Mouse (Mus musculus): Measurements from ENCODE around the gene Sept7. TPM values are rescaled to one million over a fixed set of nuclear protein-coding genes. Genes with fewer than 3 reads are reported as not detected.
"Not testable (repeated sequence)": the region's sequence is repeated elsewhere in the genome, so short reads cannot be mapped to it uniquely, and the experiment has no call there.

Gene Sept7
- polyA plus RNA-seq, 1 experiment from 2014 or later, result 318 TPM

DNA sequence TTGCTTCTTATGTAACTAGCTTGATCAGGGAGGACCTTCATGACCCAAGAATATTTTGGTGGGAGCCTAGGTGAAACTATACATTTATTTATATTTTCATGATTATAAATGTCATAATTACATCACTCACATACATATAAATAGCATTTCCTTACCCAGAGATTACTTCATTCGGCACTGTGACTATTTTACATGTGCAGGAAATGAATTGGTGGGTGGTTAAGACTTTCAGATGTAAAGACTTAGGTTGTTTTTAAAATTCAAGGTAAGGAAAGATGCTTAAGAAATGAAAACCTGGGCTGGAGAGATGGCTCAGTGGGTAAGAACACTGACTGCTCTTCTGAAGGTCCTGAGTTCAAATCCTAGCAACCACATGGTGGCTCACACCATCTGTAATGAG is 9.8 kb downstream of the Sept7 start:
- Histone ChIP-seq H3K9me3 (replicated peaks) (no peaks in the 10 kb centered on the region), H3K4me1 (peaks cover 6% of the 10 kb centered on the region; the same call in 1 of the 2 replicates), H3K36me3 (peaks cover 13% of the 10 kb centered on the region), H3K9ac (no peak overlapping the region), H3K4me3 (replicated peaks) (no peak overlapping the region), H3K27ac (no peak overlapping the region), H3K27me3 (no peaks in the 10 kb centered on the region), H3K4me2 (no peak overlapping the region)
- WGBS, result 78% methylated on average over 1 of the region's 1 CpGs
- ATAC-seq (replicated peaks; ENCODE audit: low FRiP score), result no peak

GRCm38 (mm10) chr9:25265795-25266194 is 13.6 kb downstream of the Sept7 start:
- H3K27me3 ChIP-seq, result no peaks in the 10 kb centered on the region
- 92% methylated on average over 4 of the region's 4 CpGs for WGBS
- H3K9ac ChIP-seq, result no peak overlapping the region
- peaks cover 6% of the 10 kb centered on the region; the same call in 1 of the 2 replicates for H3K4me1 ChIP-seq
- no peaks in the 10 kb centered on the region for H3K9me3 ChIP-seq (replicated peaks)
- H3K27ac ChIP-seq, result no peak overlapping the region
- no peak overlapping the region for H3K4me2 ChIP-seq
- H3K4me3 ChIP-seq (replicated peaks), result no peak overlapping the region
- peaks cover 28% of the 10 kb centered on the region for H3K36me3 ChIP-seq
- ATAC-seq (replicated peaks; ENCODE audit: low FRiP score), result no peak

DNA sequence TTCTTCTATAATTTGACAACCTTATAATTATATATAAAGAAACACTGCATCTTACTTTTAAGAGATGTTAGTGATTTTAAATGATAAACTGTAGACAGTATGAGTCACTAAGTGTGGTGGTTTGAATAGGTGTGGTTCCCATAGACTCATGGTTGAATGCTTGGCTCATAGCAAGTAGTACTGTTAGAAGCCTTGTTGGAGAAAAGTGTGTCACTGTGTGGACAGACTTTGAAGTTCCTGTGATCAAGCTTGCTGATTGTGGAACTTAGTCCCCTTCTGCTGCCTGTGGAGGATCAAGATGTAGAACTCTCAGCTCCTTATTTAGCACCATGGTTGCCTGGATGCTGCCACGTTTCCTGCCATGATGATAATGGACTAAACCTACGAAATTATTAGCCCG is 14.9 kb downstream of the Sept7 start:
- no peak overlapping the region for H3K4me3 ChIP-seq (replicated peaks)
- H3K4me2 ChIP-seq, result no peak overlapping the region
- ATAC-seq (replicated peaks; ENCODE audit: low FRiP score), result no peak
- H3K9ac ChIP-seq, result no peak overlapping the region
- peaks cover 33% of the 10 kb centered on the region for H3K36me3 ChIP-seq
- H3K9me3 ChIP-seq (replicated peaks), result no peaks in the 10 kb centered on the region
- H3K27ac ChIP-seq, result no peak overlapping the region
- H3K4me1 ChIP-seq, result peaks cover 6% of the 10 kb centered on the region; the same call in 1 of the 2 replicates
- WGBS, result 97% methylated on average over 3 of the region's 3 CpGs
- no peaks in the 10 kb centered on the region for H3K27me3 ChIP-seq

GRCm38 (mm10) chr9:25267574-25267973 is 15.3 kb downstream of the Sept7 start:
- Histone ChIP-seq H3K27ac (no peak overlapping the region), H3K4me1 (peaks cover 3% of the 10 kb centered on the region; the same call in 1 of the 2 replicates), H3K27me3 (no peaks in the 10 kb centered on the region), H3K4me2 (no peak overlapping the region), H3K36me3 (peaks cover 34% of the 10 kb centered on the region), H3K9me3 (replicated peaks) (no peaks in the 10 kb centered on the region), H3K4me3 (replicated peaks) (no peak overlapping the region), H3K9ac (no peak overlapping the region)
- WGBS, result 78% methylated on average over 2 of the region's 2 CpGs
- no peak for ATAC-seq (replicated peaks; ENCODE audit: low FRiP score)

DNA sequence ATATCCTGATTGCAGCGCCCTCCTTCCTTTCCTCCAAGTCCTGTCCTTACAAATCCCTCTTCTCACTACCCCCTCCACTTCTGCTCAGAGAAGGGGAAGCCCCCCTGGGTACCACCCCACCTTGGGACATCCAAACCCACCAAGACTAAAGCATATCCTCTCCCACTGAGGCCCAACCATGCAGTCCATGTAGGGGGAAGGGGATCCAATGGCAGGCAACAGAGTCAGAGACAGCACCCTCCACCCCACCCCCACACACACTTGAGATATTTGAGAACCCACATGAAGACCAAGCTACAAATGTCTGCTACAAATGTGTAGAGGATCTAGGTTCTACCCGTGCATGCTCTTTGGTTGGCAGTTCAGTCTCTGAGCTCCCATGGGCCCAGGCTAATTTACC is 19.7 kb downstream of the Sept7 start:
- no peaks in the 10 kb centered on the region for H3K4me1 ChIP-seq
- peaks cover 34% of the 10 kb centered on the region for H3K36me3 ChIP-seq
- 98% methylated on average over 2 of the region's 2 CpGs for WGBS
- H3K9ac ChIP-seq, result no peak overlapping the region
- H3K27me3 ChIP-seq, result no peaks in the 10 kb centered on the region
- no peaks in the 10 kb centered on the region for H3K9me3 ChIP-seq (replicated peaks)
- H3K4me3 ChIP-seq (replicated peaks), result no peak overlapping the region
- no peak overlapping the region for H3K4me2 ChIP-seq
- H3K27ac ChIP-seq, result no peak overlapping the region
- no peak for ATAC-seq (replicated peaks; ENCODE audit: low FRiP score)

DNA sequence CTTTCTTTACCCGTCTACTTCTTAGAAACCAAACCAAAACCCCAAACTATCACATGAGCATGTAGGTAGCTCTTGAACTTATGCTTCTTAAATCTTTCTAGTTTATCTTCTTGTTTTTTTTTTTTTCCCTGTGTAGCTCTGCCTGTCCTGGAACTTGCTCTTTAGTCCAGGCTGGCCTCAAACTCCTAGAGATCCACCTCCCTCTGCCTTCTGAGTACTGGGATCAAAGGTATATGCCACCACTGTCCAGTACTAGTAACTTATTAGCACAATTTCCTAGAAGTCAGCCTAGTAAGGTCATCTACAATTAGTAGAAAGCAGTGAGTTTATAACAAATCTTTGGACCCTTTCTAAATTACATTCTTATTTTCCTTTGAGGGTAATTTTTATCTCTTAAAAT is 37.6 kb downstream of the Sept7 start:
- ATAC-seq (replicated peaks; ENCODE audit: low FRiP score), result no peak
- H3K4me1 ChIP-seq, result no peaks in the 10 kb centered on the region
- H3K9ac ChIP-seq, result no peak overlapping the region
- no peak overlapping the region for H3K4me3 ChIP-seq (replicated peaks)
- whole genome bisulfite sequencing, result 83% methylated on average over 1 of the region's 1 CpGs
- no peak overlapping the region for H3K27ac ChIP-seq
- H3K9me3 ChIP-seq (replicated peaks), result no peaks in the 10 kb centered on the region
- H3K4me2 ChIP-seq, result no peak overlapping the region
- H3K36me3 ChIP-seq, result peaks cover 50% of the 10 kb centered on the region
- H3K27me3 ChIP-seq, result no peaks in the 10 kb centered on the region

- peak; percentile 58 for ATAC-seq (replicated peaks; ENCODE audit: low FRiP score)
- Histone ChIP-seq H3K27ac (no peak overlapping the region), H3K4me2 (no peak overlapping the region), H3K4me1 (no peaks in the 10 kb centered on the region), H3K9ac (no peak overlapping the region), H3K36me3 (peaks cover 55% of the 10 kb centered on the region), H3K9me3 (replicated peaks) (no peaks in the 10 kb centered on the region), H3K4me3 (replicated peaks) (no peak overlapping the region), H3K27me3 (no peaks in the 10 kb centered on the region)
- WGBS, result 90% methylated on average over 1 of the region's 1 CpGs
Observed at GRCm38 (mm10) chr9:25309505-25310182, 57.4 kb downstream of the Sept7 start.

- 80% methylated on average over 4 of the region's 4 CpGs for WGBS
- ATAC-seq (replicated peaks; ENCODE audit: low FRiP score), result no peak
- H3K27ac ChIP-seq, result no peak overlapping the region
Observed at GRCm38 (mm10) chr9:25314304-25314703, 62.1 kb downstream of the Sept7 start.

DNA sequence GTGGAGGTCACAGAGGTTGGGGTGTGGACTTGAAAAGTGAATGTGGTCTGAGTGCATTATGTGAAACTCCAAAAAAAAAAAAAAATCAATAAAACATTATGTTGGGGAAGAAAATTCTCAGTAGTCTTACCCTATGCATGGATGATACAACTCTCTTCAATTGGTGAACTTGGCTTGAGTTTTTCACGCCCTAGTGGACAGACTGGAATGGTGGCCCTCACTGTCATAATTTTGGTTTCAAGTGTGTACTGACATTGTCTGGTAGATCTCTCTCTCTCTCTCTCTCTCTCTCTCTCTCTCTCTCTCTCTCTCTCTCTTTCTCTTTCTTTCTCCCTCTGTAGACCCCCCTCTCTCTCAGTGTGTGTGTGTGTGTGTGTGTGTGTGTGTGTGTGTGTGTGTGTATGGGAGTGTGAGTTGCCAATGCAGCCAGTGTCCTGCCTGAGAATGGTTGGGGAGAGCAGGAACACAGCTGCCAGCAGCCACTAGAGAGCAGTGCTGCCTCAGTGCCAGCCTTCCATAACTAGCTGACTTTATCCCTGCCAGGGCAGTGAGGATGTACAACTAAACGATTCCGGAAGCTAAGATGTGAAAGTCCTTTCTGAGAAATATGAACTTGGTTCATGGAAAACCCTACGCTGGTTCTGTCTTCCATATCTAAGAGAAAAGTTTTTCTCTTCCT is 65.7 kb downstream of the Sept7 start:
- ATAC-seq (replicated peaks; ENCODE audit: low FRiP score), result peak; percentile 67; the same call in 1 of the 2 replicates
- H3K4me1 ChIP-seq, result no peaks in the 10 kb centered on the region
- H3K9ac ChIP-seq, result no peak overlapping the region
- 58% methylated on average over 4 of the region's 4 CpGs for WGBS
- H3K27ac ChIP-seq, result no peak overlapping the region
- H3K4me2 ChIP-seq, result no peak overlapping the region
- H3K9me3 ChIP-seq (replicated peaks), result no peaks in the 10 kb centered on the region
- H3K36me3 ChIP-seq, result peaks cover 3% of the 10 kb centered on the region
- no peak overlapping the region for H3K4me3 ChIP-seq (replicated peaks)
- no peaks in the 10 kb centered on the region for H3K27me3 ChIP-seq

More at GRCm38 (mm10) chr9:25314304-25314703, 62.1 kb downstream of the Sept7 start:
- Histone ChIP-seq H3K4me2 (no peak overlapping the region), H3K27me3 (no peaks in the 10 kb centered on the region), H3K4me3 (replicated peaks) (no peak overlapping the region), H3K4me1 (no peaks in the 10 kb centered on the region), H3K36me3 (peaks cover 27% of the 10 kb centered on the region), H3K9me3 (replicated peaks) (no peaks in the 10 kb centered on the region), H3K9ac (no peak overlapping the region)

DNA sequence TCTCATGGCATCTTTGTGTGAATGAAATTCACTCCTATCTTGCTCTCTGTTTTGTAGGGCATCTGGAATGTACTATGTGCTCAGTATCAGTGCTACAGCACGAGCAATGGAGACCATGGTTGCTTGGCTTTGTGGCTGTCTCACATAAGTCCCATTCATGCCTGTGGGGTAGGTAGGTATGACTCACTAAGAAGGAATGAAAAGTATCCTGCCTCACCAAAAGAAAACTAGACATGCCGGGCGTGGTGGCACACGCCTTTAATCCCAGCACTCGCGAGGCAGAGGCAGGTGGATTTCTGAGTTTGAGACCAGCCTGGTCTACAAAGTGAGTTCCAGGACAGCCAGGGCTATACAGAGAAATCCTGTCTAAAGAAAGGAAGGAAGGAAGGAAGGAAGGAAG is 67.4 kb downstream of the Sept7 start:
- 90% methylated on average over 6 of the region's 6 CpGs for WGBS
- H3K36me3 ChIP-seq, result not testable (repeated sequence)

GRCm38 (mm10) chr9:25327727-25328370 is 75.6 kb downstream of the Sept7 start:
- H3K4me2 ChIP-seq, result no peak overlapping the region
- no peak overlapping the region for H3K4me3 ChIP-seq (replicated peaks)
- 88% methylated on average over 4 of the region's 4 CpGs for WGBS
- no peaks in the 10 kb centered on the region for H3K9me3 ChIP-seq (replicated peaks)
- no peak overlapping the region for H3K9ac ChIP-seq
- no peaks in the 10 kb centered on the region for H3K27me3 ChIP-seq
- H3K4me1 ChIP-seq, result no peaks in the 10 kb centered on the region
- ATAC-seq (replicated peaks; ENCODE audit: low FRiP score), result no peak
- no peaks in the 10 kb centered on the region for H3K36me3 ChIP-seq
- H3K27ac ChIP-seq, result no peak overlapping the region

More for the DNA sequence above, 67.4 kb downstream of the Sept7 start:
- H3K4me3 ChIP-seq (replicated peaks); H3K27ac ChIP-seq; H3K4me2 ChIP-seq; H3K27me3 ChIP-seq; ATAC-seq (replicated peaks; ENCODE audit: low FRiP score); H3K4me1 ChIP-seq; H3K9me3 ChIP-seq (replicated peaks); H3K9ac ChIP-seq: not testable (repeated sequence)

DNA sequence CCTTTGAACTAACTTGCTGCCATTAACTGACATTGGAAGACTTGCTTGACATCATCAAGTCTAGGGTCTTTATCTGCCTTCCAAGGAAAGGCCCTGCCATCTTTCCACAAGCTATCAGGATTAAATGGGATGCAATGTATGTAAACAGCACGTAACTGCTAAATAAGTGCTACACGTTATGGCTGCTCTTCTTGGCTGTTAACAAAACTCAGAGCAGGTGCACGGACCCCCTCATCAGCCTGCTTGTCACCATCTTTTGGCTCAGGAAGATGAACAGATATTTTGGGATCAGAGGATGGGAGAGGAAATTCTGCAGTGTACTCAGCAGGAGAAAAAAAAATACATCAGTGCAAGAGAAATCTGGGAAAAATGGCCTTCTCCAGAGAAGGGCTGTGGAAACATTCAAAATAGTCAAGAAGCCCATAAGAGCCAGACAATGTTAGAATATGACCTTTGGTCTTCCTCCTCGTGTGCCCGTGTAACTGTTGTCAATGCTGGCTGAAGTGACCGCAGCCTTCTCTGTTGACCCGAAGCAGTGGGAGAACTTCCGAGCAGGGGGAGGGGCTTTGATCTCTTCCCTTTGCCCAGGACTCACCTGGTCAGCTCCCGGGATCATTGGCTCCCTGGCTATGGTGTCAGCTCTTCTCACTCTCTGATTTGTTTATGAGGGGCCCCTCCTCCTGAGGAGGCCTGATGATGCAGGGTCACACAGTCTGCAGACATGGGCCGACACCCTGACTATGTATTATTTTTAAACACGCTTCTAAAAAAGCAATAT is 76.9 kb downstream of the Sept7 start:
- 72% methylated on average over 11 of the region's 11 CpGs for WGBS
- no peak overlapping the region for H3K9ac ChIP-seq

More for the DNA sequence above, 76.9 kb downstream of the Sept7 start:
- no peak overlapping the region for H3K4me2 ChIP-seq
- ATAC-seq (replicated peaks; ENCODE audit: low FRiP score), result no peak
- H3K27me3 ChIP-seq, result no peaks in the 10 kb centered on the region
- no peaks in the 10 kb centered on the region for H3K4me1 ChIP-seq
- no peak overlapping the region for H3K4me3 ChIP-seq (replicated peaks)
- H3K36me3 ChIP-seq, result no peaks in the 10 kb centered on the region
- H3K27ac ChIP-seq, result no peak overlapping the region
- H3K9me3 ChIP-seq (replicated peaks), result no peaks in the 10 kb centered on the region
